Mouse (Mus musculus): ENCODE measurements around the gene Abhd16a. TPM values are rescaled to one million over a fixed set of nuclear protein-coding genes. Genes with fewer than 3 reads are reported as not detected.

Gene Abhd16a
- total RNA-seq, 2 experiments from 2014 or later = 75.0 to 88.2 TPM

DNA sequence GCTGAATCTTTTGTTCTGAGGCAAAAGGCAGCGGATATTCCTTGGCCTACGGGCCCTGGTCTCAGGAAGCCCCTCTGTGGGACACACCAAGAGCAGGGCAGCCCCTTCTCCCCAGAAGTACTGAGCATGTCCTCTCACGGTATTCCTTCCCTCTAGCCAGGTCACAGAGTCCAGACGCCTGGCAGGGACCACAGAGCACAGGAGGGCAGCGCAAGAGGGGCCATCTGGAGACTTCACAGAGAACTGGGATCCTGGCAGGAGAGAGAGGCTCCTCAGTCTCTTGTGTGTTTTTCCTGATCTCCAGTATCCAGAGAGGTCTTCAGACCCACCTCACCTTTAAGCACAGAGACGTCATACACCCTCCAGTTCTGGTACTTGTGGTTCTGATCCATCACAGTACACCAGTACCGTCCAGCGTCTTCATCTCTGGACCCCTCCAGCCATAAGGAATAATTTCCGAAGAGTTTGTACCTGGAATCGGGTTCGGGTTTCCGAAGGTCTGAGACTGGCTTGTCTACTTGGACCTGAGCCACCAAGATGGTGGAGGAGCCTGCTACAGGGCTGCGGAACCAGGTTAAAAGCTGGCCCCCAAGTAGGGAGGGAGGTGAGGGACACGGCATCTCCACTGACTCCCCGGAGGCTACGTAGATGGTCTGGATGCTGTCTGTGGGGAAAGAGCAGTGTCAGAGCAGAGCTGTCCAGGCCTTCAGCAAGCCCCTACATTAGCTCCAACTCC is 6.1 kb upstream of the Abhd16a start:
- no peak for DNase-seq (ENCODE audit: low spot score in 2 of 2)

DNA sequence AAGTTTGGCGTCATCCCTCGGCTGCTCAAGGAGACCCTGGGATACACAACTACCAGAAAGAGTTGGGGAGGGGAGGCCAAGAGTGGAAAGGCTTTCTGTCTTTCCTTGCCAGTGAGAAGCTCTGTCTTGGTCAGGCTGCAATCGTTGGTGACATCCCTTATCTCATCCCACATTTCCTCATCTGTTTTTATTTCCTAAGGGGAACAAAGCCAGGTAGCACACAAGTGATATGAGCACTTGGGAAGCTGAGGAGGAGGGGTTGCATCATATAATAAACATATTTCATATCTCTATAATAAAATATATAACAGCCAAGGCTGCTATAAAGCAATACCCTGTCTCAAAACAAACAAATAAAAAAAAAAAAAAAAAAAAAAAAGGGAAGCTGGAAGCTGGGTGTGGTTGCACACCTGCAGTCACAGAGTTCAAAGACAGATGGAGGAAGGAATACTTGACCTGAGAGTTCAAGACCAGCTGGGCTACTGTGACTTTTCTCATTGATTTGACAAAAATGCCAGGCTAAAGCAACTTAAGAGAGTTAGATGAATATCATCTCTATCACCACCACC is 5.0 kb upstream of the Abhd16a start:
- DNase-seq (ENCODE audit: low spot score in 2 of 2) = no peak

DNA sequence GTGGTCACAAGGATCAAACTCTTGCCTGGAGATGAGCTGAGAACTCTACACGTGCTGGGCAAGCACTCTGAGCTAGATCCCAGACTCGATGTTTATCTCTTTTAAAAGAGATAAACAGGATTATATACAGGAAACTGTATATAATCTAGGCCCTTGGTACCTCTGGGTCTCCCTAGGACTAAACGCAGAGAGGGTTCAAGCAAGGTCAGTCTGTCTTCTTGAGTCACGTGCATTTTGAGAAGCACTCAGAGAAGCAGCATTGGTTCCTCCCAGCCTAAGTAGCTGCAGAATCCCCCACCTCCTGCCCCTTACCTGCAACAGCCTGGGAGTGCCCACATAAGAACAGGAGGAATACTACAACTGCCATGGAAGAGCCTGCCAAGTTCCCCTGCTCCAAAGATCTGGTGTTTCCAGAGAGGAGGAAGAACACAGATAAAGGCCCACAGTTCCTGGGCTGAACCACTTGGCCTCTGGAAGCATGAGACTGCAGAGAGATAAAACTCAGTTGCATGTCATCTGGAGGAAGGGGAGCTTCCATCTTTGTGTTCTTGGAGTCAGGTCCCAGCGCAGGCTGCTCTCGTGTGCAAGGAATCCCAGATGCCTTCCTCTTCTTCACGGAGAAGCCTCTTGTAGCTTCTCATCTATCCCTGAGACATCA is 3.7 kb upstream of the Abhd16a start, which contains the start of gene Ly6g6f:
TSS of gene Ly6g6f (minus strand) at position 403 of the 658 bp plus-strand sequence.
- no peak for DNase-seq (ENCODE audit: low spot score in 2 of 2)

DNA sequence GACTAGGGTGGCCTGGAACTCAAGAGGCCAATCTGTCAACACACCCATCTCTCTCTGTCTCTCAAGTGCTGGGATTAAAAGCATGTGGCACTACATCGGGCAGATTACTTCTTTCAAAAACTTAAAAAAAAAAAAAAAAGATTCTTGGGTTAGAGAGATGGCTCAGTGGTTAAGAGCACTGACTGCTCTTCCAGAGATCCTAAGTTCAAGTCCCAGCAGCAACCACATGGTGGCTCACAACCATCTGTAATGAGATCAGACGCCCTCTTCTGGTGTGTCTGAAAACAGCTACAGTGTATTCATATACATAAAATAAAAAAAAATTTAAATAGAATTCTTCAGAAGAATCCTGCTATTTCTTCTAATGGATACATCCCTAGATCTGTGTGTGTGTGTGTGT is 912 bp upstream of the Abhd16a start:
- no peak for DNase-seq (ENCODE audit: low spot score in 2 of 2)

DNA sequence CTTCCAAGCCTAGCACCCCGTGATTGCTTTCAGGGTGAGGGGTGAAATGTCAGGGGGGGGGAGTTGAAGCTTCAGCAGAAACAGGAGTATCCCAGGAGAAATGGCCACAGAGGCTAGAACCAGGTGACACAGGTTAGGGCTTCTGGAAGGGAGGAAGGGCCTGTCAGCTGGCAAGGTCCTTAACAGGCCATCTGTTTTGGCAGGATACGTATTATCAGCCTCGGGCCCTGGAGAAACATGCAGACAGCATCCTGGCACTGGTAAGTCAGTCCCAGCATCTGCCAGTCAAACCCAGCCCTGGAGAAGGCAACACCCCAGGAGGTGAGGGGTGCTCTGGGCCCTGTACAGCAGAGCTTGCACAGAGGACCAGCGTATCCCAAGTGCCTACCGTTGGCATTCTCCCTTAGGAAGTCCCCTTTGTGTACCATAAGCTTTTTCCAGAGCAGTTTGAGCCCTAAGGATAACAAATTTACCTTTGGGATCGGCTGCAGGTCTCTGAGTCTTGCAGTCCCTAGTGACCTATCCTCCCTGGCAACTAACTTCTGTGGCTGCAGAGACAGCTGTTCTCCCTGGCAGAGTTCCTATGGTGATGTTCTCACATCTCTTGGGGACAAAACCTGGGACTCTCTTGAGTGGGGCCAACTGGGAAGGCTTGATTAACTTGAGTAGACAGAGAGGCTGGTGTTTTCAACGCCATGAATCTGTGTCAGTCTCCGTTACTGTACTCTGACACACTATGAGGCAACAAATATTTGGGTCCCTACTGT is 1.3 kb downstream of the Abhd16a start:
- DNase-seq (ENCODE audit: low spot score in 2 of 2) = no peak

DNA sequence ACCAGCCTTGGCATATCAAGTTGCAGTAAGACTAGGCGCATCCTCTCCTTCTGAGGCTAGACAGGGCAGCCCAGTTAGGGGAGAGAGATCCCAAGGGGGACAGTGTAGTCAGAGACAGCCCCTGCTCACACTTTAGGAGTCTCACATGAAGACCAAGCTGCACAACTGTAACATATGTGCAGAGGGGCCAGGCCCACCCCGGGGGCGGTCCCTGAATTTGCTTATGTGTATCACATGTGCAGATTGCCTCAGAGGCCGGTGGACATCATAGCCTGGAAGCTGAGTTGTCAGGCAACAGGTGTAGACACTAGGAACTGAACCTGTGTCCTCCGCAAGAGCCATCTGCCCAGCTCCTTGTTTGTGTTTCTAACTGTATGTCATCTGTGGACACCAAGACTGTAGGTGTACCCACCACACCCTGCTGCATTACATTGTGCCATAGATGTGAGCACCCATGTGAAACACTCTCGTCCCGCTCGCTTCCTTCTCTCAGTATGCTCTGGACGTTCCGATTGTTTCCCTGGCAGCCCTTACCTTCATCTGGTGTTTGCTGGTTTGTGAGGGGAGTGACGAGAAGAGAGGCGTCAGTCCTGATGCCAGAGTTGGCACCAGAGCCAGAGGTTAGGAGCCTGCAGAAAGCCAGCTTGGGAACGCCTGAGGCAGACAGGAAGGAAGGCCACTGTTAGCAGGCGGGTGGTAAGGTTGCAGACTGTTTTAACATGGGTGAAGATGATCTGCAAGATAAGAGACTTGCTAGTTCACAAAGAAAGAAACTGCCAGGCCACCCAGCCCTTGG is 3.5 kb downstream of the Abhd16a start:
- no peak for DNase-seq (ENCODE audit: low spot score in 2 of 2)

DNA sequence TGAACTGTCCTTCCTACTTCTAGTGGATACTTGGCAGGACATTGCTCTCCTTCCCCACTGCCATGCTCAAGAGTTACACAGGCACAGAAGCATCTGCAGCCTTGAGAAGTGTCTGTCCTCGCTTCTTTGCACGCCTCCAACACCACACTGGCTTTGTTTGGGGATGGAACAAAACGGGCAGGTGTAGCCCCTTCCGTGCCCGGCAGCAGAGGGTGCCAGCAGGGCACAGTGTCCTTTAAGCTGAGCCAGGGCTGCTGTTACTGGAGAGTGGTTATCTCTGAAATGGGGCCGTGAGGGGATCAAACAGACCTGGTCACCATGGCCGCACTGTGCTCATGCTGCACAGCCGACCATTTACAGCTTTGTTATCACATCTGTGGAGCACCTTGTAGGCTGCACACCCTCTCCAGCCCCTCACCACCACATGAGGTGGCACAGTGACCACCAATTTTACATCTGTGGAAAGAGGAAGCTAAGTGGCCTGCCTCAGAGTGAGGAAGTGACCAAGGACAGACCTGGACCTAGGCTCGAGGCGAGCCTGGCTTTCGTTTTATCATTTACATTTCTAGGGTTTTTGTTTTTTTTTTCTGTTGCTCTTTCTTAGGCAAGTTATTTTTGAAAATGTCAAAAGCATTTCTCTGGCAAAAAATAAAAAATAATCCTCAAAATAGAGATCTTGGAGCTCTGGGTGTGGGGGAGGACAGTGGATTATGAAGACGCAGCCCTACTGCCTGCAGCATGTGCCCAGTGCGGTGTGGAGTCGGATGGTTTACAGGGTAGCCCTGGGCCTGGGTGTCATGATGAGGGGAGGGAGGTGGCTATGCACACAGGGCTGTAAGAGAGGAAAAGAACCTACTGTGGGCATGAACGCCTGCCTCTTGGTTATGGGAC is 5.7 kb downstream of the Abhd16a start:
- no peak for DNase-seq (ENCODE audit: low spot score in 2 of 2)

DNA sequence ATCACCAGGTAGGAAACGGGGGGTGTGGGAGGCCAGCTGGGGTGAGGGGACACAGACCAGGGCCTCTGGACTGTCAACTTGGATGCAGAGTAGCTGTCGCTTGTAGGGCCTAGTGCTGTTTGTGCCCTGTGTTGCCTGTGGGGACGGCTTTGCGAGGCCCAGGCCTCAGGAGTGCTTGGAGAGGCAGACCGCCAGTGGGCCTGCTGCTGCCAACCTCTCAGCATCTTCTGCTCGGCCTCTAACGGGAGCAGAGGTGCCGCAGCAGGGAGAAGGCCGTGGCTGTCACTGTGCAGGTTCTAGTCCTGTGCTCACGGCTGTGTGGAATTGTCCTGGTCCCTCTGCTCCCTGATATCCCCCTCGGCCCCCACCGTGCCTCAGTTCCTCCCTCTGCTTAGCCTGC is 7.5 kb downstream of the Abhd16a start:
- DNase-seq (ENCODE audit: low spot score in 2 of 2) = no peak

DNA sequence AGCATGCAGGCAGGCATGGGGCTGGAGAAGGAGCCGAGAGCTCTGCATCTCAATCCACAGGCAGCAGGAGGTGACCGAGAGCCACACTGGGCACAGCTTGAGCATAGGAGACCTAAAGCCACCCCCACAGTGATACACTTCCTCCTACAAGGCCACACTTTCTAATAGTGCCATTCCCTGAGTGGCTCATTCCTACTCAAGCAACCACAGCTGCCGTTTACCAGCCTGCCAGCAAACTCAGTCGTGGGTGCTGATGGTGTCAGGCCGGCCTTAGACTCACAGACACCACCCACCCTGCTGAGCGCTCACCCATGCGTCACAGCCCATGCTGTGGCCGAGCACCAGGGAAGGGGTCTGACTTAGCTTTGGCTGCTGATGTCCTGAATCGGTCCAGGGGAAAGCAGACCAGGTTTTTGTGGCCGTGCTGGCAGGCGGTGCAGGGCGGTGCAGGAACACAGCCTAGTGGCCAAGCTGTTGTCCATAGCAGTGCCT is 8.1 kb downstream of the Abhd16a start:
- DNase-seq (ENCODE audit: low spot score in 2 of 2) = no peak

DNA sequence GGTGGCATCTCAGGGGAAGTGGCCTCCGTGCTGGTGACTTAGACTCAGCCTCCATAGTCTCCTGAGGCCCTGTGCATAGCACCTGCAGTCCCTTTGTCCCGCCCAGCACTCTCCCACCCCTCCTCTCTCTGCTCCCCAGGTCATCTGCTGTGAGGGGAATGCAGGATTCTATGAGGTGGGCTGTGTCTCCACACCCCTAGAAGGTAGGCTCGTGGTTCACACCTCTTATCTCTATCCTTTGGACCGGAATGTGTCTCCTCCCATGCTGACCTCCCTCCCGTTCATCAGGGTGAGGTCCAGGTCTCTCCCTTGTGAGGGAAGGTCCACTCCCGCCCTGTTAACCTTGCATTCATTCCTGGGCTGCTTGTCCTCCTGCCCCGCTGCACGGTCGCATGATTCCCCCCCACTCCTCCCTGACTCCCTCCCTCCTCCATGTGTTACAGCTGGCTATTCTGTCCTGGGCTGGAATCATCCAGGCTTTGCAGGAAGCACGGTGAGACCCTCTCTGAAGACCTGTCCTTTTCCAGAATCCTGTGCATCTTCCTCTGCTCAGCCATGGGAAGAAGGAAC is 11.2 kb downstream of the Abhd16a start:
- no peak for DNase-seq (ENCODE audit: low spot score in 2 of 2)

DNA sequence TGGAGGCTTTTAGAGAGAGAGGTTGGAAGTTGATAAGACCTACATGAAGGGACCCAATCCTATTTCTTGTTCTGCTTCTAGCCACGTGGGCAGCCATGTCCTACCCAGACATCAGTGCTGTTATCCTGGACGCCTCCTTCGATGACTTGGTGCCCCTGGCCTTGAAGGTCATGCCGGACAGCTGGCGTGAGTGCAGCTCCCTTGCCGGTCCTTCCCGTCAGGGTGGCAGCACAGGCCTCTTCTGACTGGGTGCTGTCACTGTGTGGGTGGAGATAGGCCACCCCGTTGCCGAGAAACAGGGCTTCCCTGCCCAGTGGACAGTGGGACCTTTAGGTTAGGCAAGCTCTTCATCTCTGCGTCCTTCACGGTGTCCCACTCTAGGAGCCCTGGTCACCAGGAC is 12.1 kb downstream of the Abhd16a start:
- DNase-seq (ENCODE audit: low spot score in 2 of 2) = no peak

DNA sequence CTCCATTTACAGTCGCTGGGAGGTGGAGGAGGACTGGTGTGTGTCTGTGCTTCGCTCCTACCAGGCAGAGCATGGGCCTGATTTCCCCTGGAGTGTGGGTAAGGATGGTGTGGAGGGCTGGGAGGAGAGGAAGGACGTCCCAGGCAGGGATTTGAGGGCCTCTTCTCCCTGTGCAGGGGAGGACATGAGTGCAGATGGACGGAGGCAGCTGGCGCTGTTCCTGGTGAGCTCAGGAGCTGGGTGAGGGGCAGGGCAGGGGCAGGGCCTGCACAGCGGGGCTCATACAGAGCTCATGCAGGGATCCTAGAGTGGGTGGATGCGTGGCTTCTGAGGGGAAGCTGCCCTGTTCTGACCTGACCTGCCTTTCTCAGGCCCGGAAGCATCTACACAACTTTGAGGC is 13.2 kb downstream of the Abhd16a start:
- no peak for DNase-seq (ENCODE audit: low spot score in 2 of 2)

DNA sequence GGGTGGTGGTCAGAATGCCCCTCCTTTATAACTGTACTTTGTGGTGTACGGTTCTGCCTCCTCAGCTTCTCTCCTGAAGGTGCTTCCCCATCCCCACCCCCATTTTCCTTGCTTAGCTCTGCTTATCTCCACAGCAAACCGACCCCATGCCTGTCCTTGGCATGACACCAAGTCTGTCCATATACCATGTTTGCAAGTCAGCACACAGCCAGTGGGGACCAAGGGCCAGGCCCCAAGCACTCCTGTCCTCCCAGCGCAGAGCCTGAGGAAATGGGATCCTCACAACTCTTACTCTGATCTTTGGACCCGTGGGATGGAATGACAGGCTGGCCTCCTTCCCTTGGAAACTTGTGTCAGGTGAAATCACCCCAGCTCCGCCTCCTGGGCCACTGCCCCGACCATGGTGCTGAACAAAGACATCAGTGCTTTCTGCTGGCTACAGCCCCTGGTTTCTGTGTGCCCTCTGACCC is 14.2 kb downstream of the Abhd16a start:
- no peak for DNase-seq (ENCODE audit: low spot score in 2 of 2)

DNA sequence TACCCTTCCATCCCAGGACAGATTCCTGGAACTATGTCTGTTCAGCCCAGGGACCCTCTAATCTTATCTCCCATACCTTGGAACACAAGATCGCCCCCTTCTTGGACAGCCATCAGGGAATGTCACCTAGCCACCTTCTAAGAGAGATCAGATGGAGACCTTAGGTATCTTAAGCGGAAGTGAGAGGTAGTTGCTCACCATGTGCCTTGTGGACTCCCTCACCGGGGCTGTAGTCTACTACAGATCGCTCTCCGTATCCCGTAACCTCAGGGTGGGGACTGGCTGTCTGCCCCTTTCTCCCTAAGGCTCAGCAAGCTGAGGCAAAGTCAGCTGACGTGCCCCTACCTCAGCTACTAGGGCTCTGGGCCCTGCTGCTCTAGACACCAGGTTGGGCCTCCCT is 15.0 kb downstream of the Abhd16a start:
- DNase-seq (ENCODE audit: low spot score in 2 of 2) = no peak

DNA sequence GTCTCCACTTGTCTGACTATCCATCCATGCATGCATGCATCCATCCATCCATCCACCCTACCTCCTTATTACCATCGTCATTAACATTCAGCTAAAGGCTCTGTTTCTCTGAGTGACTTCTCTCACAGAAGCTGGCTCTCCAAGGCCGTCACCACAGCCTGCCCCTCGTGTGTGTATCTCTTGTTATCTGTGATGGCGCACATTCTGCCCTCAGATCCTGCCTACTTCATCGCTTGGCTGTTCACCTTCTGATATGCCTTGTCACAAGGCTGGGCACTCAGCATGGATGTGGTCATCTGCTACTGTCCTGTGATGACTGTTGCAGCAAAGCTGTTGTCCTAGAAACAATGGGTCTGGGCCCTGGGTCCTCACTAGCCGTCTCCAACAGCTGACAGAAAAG is 15.7 kb downstream of the Abhd16a start:
- no peak for DNase-seq (ENCODE audit: low spot score in 2 of 2)

DNA sequence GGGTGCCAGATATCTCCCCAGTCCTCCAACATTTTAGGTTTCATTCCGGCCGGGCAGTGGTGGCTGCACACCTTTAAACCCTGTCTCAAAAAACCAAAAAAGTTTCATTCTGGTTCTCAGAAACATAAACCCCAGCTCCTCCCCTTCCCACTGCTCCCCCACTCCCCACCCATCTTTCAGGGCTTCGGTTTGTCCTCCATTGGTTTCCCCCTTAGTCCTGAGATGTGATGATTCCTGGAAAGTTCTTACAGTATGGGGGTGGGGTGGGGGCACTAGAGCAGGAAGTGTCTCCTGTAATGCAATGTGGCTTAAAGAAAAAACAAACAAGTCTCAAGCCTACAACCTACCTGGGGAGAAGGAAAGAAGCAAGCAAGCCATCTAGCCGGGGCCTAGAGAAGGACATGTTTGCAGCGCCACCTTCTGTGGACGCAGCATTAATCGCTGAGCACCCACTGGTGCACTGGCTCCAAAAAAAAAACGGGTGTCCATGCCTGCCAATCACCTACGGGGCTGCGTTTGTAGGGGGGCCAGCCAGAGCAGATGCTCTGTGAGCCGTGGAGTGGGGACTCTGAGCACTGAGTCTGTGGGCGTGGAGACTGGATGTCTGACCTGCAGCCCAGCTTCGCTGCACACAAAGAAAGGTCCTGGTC is 16.8 kb downstream of the Abhd16a start:
- DNase-seq (ENCODE audit: low spot score in 2 of 2) = no peak

DNA sequence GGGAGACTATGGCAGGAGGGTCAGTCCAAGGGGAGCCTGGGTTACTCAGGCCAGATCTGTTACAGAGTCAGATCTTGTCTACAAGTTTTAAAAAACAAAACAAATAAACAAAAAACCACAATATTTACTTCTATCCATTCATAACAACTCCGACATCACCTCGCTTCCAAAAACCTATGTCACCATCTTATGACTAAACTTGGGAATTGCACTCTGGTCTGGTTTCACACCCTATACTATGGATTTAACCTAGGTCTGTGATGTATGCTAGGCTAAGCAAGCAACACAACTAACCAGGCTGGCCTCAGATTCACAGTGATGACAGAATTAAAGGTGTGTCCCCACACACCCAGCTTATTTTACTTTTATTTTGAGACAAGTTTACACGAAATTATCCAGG is 17.5 kb downstream of the Abhd16a start:
- no peak for DNase-seq (ENCODE audit: low spot score in 2 of 2)

DNA sequence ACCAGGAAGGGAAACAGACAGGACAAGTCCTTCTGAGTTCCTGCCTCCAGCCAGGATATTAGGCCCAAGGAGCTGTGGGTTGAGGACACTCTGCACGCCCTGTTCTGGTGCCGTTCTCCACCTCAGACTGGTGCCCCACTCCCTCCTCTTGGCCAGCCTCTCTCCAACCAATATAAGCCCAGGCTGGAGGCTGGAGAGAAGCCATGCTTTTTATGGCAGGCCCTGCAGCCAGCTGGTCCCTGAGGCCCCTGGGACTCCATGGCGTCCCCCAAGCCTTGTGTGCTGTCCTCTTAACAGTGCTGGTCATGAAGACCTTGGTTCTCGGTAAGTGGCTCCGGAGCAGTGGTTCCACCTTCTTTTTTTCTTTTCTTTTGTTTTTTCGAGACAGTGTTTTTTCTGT is 19.0 kb downstream of the Abhd16a start, which contains the start of gene Ly6g5c:
TSS of gene Ly6g5c (plus strand) at position 183 of the 400 bp plus-strand sequence.
- DNase-seq (ENCODE audit: low spot score in 2 of 2) = no peak

DNA sequence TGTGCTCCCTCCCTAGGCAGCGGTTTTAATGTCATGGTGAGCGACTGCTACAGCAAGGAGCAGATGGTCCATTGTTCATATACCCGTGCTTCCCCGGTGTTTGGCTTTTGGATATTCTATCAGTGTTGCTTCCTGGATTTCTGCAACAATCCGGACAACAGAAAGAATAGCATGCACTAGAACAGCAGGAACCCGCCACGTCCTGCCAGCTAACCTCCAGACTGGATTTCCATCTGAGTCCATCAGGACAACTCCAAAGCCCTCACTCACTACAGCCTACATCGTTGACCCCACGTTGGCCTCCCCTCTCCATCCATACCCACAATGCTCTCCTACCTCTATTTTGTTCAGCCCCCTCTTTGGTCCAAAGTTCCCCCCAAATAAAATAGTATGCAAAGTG is 22.7 kb downstream of the Abhd16a start:
- no peak for DNase-seq (ENCODE audit: low spot score in 2 of 2)
